In the genomic region with DNA sequence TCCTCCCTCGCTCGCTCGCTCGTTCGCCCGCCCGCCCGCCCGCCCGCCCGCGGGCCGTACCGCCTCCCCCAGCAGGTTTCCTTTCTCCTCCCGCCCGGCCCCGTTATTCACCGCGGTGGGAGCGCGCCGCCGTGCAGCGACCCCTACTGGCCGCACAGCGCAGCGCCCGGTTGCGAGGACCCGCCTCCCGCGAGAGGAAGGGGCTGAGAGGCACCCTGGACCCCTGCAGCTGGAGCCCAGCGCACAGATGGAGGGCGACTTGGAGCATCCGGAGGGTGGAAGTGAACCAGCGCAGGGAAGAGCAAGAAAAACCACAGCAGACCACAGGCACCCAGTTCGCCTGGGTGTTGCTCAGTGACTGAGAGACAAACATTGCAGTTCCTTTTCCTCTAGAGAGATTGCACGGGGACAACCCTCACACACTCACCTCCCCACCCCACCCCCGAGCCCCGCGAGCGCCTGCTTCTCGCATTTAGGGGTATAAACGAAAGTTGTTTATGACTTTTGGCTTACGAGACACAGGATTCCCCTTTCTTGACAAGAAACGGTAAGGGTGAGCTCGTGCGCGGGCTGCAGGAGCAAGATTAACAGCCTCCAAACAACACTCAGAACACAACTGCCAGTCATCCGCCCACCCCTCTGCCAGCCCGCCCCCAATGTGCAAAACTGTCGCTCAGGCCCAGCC, we compare ENCODE assay signal across 8 mouse cellular contexts. TPM values are rescaled to one million over a fixed set of nuclear protein-coding genes. Genes with fewer than 3 reads are reported as not detected.
A peak's percentile ranks its signal among the peaks of the same experiment; 100 is the strongest.
DNase-seq lines count a peak whose midpoint lies in the region; ATAC-seq and TF ChIP-seq lines count a peak whose summit lies in the region.

No protein-coding gene starts in this region.

- H3K9ac ChIP-seq in heart, embryonic 12.5 days, result peak overlapping the region; percentile 81
- H3K9ac ChIP-seq in kidney, embryonic 15.5 days, result peak overlapping the region; percentile 66
- H3K9ac ChIP-seq in liver, embryonic 15.5 days, result peak overlapping the region; percentile 78
- peak overlapping the region; percentile 89 for H3K9ac ChIP-seq in stomach, embryonic 16.5 days (ENCODE audit: low read length)

- peak; percentile 89 for DNase-seq in brain, embryonic 14.5 days (ENCODE audit: low read depth)
- DNase-seq in neural tube, embryonic 10.5 days (ENCODE audit: extremely low spot score, low spot score), result peak; percentile 95

- under 1% methylated on average over 35 of the region's 52 CpGs for WGBS in heart, embryonic 12.5 days
- under 1% methylated on average over 30 of the region's 52 CpGs for WGBS in kidney, embryonic 15.5 days
- WGBS in liver, embryonic 15.5 days (ENCODE audit: insufficient replicate concordance), result 1% methylated on average over 52 of the region's 52 CpGs
- WGBS in stomach, embryonic 16.5 days, result under 1% methylated on average over 50 of the region's 52 CpGs

- no peaks in the 10 kb centered on the region for H3K36me3 ChIP-seq in heart, embryonic 12.5 days
- H3K36me3 ChIP-seq in kidney, embryonic 15.5 days, result no peaks in the 10 kb centered on the region
- no peaks in the 10 kb centered on the region for H3K36me3 ChIP-seq in liver, embryonic 15.5 days (replicated peaks)
- no peaks in the 10 kb centered on the region for H3K36me3 ChIP-seq in stomach, embryonic 16.5 days (ENCODE audit: control insufficient read depth, insufficient read depth, low read length)

- peak overlapping the region; percentile 74 for H3K4me3 ChIP-seq in heart, embryonic 12.5 days
- H3K4me3 ChIP-seq in kidney, embryonic 15.5 days (replicated peaks), result peak overlapping the region; percentile 70
- H3K4me3 ChIP-seq in liver, embryonic 15.5 days (replicated peaks), result peak overlapping the region; percentile 78
- H3K4me3 ChIP-seq in stomach, embryonic 16.5 days (replicated peaks; ENCODE audit: low read length), result peak overlapping the region; percentile 79

- ATAC-seq in CD4-positive, CD25-positive, alpha-beta regulatory T cell, adult 4 months, result peak; percentile 66
- ATAC-seq in erythroblast, adult 5-6 weeks (replicated peaks; ENCODE audit: low FRiP score, poor library complexity, severe bottlenecking), result peak; percentile 81
- peak; percentile 85 for ATAC-seq in heart, embryonic 12.5 days (ENCODE audit: insufficient number of reproducible peaks, low FRiP score)
- ATAC-seq in kidney, embryonic 15.5 days (replicated peaks; ENCODE audit: low FRiP score), result peak; percentile 89
- ATAC-seq in liver, embryonic 15.5 days (ENCODE audit: insufficient read depth), result peak; percentile 71
- peak; percentile 89 for ATAC-seq in stomach, embryonic 16.5 days (ENCODE audit: insufficient read depth, low FRiP score)

- 0 out of 2 replicates have a peak, but pooled peaks have one; percentile 10 for TF ChIP-seq POLR2A in brain, embryonic 14.5 days (IDR thresholded peaks at IDR 0.05; ENCODE audit: borderline replicate concordance, extremely low read depth, insufficient read depth, insufficient read length, poor library complexity, severe bottlenecking)

- H3K4me2 ChIP-seq in heart, embryonic 12.5 days, result peak overlapping the region; percentile 99
- H3K4me2 ChIP-seq in kidney, embryonic 15.5 days, result peak overlapping the region; percentile 99
- H3K4me2 ChIP-seq in liver, embryonic 15.5 days, result peak overlapping the region; percentile 98
- peak overlapping the region; percentile 88 for H3K4me2 ChIP-seq in stomach, embryonic 16.5 days (ENCODE audit: low read depth, low read length)

- no peaks in the 10 kb centered on the region; the same call in 1 of the 2 replicates for H3K27me3 ChIP-seq in heart, embryonic 12.5 days (replicated peaks)
- peaks cover 3% of the 10 kb centered on the region; the same call in 1 of the 2 replicates for H3K27me3 ChIP-seq in kidney, embryonic 15.5 days
- H3K27me3 ChIP-seq in liver, embryonic 15.5 days, result peaks cover 15% of the 10 kb centered on the region
- no peaks in the 10 kb centered on the region for H3K27me3 ChIP-seq in stomach, embryonic 16.5 days (ENCODE audit: control insufficient read depth, insufficient read depth, low read length)

- peak; percentile 91 for TF ChIP-seq CTCF in brain, embryonic 14.5 days (IDR thresholded peaks at IDR 0.05; ENCODE audit: borderline replicate concordance, extremely low read depth, insufficient read depth, insufficient read length)

- H3K27ac ChIP-seq in heart, embryonic 12.5 days (ENCODE audit: poor library complexity, severe bottlenecking), result no peak overlapping the region
- peak overlapping the region; percentile 54 for H3K27ac ChIP-seq in kidney, embryonic 15.5 days
- peak overlapping the region; percentile 82 for H3K27ac ChIP-seq in liver, embryonic 15.5 days (replicated peaks)
- H3K27ac ChIP-seq in stomach, embryonic 16.5 days (ENCODE audit: low read length), result peak overlapping the region; percentile 79

- H3K4me1 ChIP-seq in heart, embryonic 12.5 days (replicated peaks), result peaks cover 10% of the 10 kb centered on the region
- H3K4me1 ChIP-seq in kidney, embryonic 15.5 days, result peaks cover 21% of the 10 kb centered on the region
- peaks cover 49% of the 10 kb centered on the region for H3K4me1 ChIP-seq in liver, embryonic 15.5 days (replicated peaks)
- H3K4me1 ChIP-seq in stomach, embryonic 16.5 days (ENCODE audit: control insufficient read depth, insufficient read depth, low read length), result peaks cover 12% of the 10 kb centered on the region; the same call in 1 of the 2 replicates

- no peaks in the 10 kb centered on the region for H3K9me3 ChIP-seq in heart, embryonic 12.5 days (replicated peaks)
- H3K9me3 ChIP-seq in kidney, embryonic 15.5 days (replicated peaks), result no peaks in the 10 kb centered on the region
- no peaks in the 10 kb centered on the region for H3K9me3 ChIP-seq in liver, embryonic 15.5 days (replicated peaks)
- H3K9me3 ChIP-seq in stomach, embryonic 16.5 days (replicated peaks; ENCODE audit: control insufficient read depth, low read length), result no peaks in the 10 kb centered on the region

RNA-seq across cellular contexts. Expression of a gene that starts 0.3 kb away (rescaled TPM):
- 10 to 100 TPM; 14.2 to 14.7 TPM for polyA plus RNA-seq in CD4-positive, CD25-positive, alpha-beta regulatory T cell, adult 4 months (2017; shearing (Covaris generic))
- 5.1 and 6.0 TPM in 2 replicates for polyA plus RNA-seq in brain, embryonic 14.5 days (2012; rRNA removed)
- total RNA-seq in erythroblast, adult 5-6 weeks (2015; ENCODE audit: low replicate concordance), result 16.9 and 22.2 TPM in 2 replicates
- total RNA-seq in erythroblast, adult 5-6 weeks (2017; ENCODE audit: low replicate concordance), result 36.8 and 41.5 TPM in 2 replicates
- polyA plus RNA-seq in heart, embryonic 12.5 days (2016; fragmentation: Nextera tagmentation; extraction: Ambion mirVana), result 6.9 and 7.3 TPM in 2 replicates
- polyA plus RNA-seq in kidney, embryonic 15.5 days (2015; fragmentation: Nextera tagmentation; extraction: Ambion mirVana), result 10.1 and 10.6 TPM in 2 replicates
- 16.0 and 18.7 TPM in 2 replicates for polyA plus RNA-seq in liver, embryonic 15.5 days (2015; fragmentation: Nextera tagmentation; extraction: Ambion mirVana)
- 16.2 and 18.4 TPM in 2 replicates for polyA plus RNA-seq in stomach, embryonic 16.5 days (2015; fragmentation: Nextera tagmentation; extraction: Ambion mirVana)
